Mouse (Mus musculus) T-cell, adult 2 months (primary cell): ENCODE results near the gene Alk.
A peak's percentile ranks its signal among the peaks of the same experiment; 100 is the strongest.

Experiments used
- DNase-seq: peaks from one replicate; pipeline ENCODE4 v3.0.0; 2022; ENCODE audit warnings: low spot score

Gene Alk

GRCm38 (mm10) chr17:72604610-72604980, at the start of gene Alk:
TSS of gene Alk (minus strand) at chr17:72604627.
- peak; percentile 15 for DNase-seq

- DNase-seq: no peak
Observed at GRCm38 (mm10) chr17:72652801-72653200, 48.4 kb upstream of the Alk start.

DNA sequence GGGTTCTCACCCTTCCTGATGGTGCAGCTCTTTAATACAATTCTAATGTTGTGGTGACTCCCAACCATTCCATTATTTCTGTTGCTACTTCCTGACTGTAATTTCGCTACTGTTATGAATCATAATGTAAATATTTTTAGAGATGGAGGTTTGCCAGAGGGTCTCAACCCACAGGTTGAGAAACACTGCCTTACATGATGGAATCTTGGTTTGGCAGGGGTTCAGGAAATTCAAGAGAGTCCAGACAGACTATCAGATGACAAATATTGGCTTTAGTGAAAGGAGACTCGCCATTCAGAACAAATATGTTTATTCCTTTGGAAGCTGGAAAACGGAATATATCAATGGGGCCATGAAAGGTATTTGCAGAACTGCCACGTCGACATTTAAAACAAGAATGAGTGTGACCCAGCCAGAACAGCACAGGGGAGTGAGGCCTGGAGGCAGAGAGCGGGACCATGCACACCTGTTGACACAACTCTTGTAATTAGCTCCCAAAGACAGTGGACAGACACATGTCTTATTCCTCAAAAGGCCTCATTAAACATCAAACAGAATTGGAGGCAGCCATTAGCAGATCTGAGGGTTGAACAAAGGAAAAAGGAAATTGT, 44.3 kb upstream of the Alk start:
- DNase-seq: no peak

GRCm38 (mm10) chr17:72646167-72646566, 41.7 kb upstream of the Alk start:
- no peak for DNase-seq

DNA sequence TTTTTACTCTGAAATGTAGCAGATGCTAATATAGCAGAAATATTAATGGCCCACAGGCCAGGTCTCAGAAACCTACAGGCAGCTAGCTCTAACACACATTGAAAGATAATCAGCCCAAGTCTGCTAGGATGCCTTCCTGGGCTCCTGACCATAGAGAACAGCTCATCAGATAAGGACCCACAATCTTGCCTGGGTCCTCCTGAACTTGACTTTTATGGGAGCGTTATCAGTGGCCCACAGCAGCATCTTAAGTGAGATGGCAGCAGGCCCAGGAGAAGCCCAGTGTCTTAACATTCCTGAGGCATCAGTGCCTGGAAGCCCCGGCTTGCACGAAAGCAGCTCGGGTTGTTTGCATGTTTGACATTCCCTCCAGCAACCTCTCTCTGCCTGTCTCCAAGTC, 35.7 kb upstream of the Alk start:
- DNase-seq: no peak

DNA sequence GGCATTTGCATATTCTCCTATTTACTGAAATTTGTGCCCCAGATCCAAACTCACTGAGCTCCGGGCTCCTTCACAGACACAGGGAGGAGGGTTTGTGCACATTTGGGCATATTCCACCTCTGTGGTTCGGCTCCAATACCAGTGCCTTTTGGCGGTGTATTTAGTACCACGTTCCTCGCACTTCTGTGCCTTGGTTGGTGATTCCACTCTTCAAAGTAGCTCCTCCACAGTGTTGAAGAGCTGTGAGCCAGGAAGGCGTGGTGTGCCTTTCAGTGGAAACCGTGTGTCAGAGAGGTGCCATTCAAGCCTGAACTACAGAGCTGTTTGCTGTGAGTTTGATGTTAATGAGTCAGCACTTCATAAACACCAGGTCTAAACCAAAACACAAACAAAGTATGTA, 35.0 kb upstream of the Alk start:
- DNase-seq: no peak

GRCm38 (mm10) chr17:72606251-72606650, 1.8 kb upstream of the Alk start:
- peak; percentile 44 for DNase-seq

GRCm38 (mm10) chr17:72603886-72604609, 379 bp downstream of the Alk start:
- DNase-seq: no peak

GRCm38 (mm10) chr17:72603118-72603885, 1.1 kb downstream of the Alk start:
- no peak for DNase-seq

DNA sequence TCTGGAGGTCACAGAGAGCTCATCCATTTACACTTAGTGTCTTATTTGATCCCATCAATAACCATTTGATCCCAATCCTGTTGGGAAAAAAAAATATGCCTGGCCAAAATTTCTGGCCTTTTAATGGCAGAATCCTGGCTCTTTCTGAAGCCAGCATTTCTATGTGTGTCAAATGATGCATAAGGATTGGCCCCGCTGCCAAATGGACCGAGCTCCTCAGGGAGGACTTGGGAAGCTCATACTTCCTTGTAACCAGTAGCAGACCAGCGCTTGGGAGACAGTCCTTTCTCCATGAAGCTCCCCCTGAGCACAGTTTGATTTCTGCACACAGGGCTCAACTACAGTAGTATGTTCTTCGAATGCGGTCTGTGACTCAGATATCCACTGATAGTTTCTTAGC, 3.6 kb downstream of the Alk start:
- no peak for DNase-seq

DNA sequence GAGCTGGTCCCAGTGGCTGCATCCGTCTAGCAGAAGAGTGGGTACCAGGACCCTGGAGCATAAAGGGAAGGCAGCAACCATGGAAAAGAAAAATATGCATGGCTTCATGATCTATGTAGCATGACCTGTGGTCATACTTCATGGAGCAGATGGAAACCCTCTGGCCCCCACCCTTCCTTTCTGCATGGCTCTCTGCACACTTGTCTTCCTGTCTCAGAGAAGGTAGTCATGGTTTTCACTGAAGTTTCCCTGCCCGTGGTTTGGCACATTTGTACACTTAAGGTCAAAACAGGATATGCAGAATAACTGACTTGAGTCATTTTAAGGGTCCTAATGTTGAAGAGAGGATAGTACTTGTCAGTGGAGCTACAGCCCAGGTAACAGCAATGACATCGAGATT, 16.8 kb downstream of the Alk start:
- DNase-seq: no peak

DNA sequence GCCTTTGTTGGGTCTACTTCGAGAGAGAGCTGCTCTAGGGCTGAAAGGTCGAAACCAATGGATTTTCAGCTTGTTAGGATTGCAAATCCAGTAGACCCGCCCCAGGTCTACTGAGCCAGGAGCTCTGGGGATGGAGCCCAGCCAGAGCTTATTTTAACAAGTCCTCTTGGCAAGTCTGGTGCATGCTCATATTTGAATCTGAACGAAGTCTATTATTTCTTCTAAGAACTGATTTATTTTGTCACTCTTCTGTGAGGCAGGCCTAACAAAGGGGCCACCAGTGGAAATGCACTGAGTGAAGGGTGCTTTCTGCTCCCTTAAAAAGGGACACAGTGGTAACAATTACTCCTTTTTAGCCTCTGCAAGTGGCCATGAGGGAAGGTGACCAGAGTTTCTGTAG, 24.3 kb downstream of the Alk start:
- DNase-seq: no peak

DNA sequence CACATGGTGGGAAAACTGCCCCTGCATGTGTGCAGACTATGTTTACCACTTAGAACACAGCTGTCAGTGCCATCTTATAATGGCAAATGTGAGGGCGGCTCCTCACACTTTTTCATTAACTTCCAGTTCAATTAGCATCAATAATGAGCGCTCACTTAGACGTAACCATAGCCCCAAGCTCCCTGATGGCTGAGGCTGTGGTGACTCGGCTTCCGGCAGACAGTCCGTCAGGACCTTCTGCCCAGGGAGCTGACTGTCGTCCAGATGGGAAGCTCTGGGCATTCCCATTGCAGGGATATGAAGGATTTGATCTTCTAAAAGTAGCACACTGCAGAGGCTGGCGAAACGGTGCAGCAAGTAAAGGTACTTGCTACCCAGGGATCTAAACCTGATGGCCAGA, 25.1 kb downstream of the Alk start:
- DNase-seq: no peak

DNA sequence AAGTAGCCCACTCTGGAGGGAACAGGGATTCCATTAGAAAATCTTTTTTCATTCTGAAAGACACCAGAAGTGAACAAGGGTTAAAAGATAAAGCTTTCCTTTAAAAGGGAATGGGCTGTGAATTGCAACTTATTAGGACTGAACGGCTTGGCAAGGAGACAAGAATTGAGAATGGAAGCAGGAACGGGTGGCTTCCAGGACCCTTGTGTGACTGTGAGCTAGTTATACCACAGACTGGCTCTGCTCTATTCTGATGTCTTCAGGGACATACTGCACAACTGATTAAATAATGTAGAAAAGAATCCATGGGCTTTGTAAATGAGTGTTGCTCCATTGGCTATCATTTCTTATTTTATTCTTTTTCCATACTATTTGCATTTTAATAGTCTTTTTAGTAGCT, 33.0 kb downstream of the Alk start:
- no peak for DNase-seq

DNA sequence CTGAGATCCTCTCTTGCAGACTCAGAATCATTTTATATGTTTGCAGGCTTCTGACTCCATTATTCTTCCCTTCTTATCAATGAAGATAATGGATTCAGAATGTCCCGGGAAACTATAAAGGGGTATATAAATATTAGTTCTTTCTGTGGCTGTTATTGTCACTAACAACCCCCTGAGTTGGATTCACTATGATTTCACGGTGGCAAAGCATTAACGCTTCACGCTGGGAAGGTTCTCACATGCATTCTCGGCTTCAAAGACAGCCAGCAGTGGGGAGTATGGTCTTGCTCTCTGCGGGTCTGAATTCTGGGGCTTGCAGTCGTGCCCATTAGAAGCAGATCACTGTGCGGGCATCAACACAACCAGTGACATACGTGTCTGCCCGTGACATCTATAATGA, 34.9 kb downstream of the Alk start:
- no peak for DNase-seq

GRCm38 (mm10) chr17:72563423-72563822, 41.0 kb downstream of the Alk start:
- DNase-seq: no peak

- DNase-seq: no peak
Observed at GRCm38 (mm10) chr17:72561471-72561870, 43.0 kb downstream of the Alk start.

- no peak for DNase-seq
Observed at GRCm38 (mm10) chr17:72560771-72561170, 43.7 kb downstream of the Alk start.

- no peak for DNase-seq
Observed at GRCm38 (mm10) chr17:72557029-72557735, 47.2 kb downstream of the Alk start.

- no peak for DNase-seq
Observed at GRCm38 (mm10) chr17:72546274-72546673, 58.2 kb downstream of the Alk start.

DNA sequence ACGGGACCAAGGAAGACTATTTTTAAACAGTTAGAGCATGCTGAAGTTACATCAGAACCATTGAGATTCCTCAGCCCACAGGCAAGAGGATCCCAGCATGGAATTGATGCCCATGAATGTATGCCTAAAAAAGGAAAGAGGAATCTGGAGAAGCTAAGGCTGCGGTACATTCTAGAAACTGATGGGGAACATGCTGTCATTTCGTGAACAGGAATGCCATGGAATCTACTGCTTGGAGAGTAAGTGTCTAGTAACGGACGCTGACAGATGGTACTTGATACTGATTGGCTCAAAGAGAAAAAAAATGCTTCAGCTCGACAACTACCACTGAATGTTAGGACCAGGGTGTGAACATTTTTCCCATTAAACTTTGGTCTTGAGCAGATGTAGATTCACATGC, 69.1 kb downstream of the Alk start:
- DNase-seq: no peak

GRCm38 (mm10) chr17:72532266-72532665, 72.2 kb downstream of the Alk start:
- no peak for DNase-seq

DNA sequence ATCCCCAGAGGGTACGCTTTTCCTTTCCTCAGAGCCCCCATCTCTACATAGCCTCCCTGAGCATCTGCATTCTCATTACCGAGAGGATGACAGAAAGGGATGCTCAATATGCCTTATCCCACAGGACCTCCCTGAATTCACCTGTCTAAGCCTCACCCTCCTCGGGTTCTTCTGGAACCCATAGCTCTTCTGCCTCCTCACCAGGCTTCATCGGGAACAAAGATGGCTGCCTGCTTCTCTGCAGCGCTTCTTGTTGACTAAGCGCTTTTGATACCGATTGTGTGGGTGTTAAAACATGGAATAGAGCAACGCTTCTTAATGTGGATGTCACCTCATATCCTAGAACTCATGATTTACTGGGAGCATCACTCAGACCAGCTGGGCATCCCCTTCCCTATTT, 75.9 kb downstream of the Alk start:
- DNase-seq: no peak
